Mouse (Mus musculus) forebrain, embryonic 10.5 days (tissue): ENCODE results near the gene Wdr66. TPM values are rescaled to one million over a fixed set of nuclear protein-coding genes. Genes with fewer than 3 reads are reported as not detected.

Source experiments
- DNase-seq: peaks from one replicate; pipeline ENCODE4 v3.0.0-alpha.2; 2017; ENCODE audit warnings: low spot score; ENCODE audit errors: extremely low spot score
- H3K27ac ChIP-seq: fragments of 300-500 bp; sonication (generic); 2 replicates; pipeline ENCODE4 v1.5.1; 2016; ENCODE audit warnings: mild to moderate bottlenecking
- H3K27me3 ChIP-seq: fragments of 300-500 bp; sonication (generic); 2 replicates; pipeline ENCODE4 v1.6.1; 2016; ENCODE audit warnings: mild to moderate bottlenecking; ENCODE audit not compliant: poor library complexity, severe bottlenecking
- H3K36me3 ChIP-seq: fragments of 300-500 bp; sonication (generic); replicated peaks from 2 replicates; pipeline ENCODE4 v1.6.1; 2016; ENCODE audit warnings: mild to moderate bottlenecking, moderate library complexity
- H3K4me1 ChIP-seq: fragments of 300-500 bp; sonication (generic); 2 replicates; pipeline ENCODE4 v1.6.1; 2016
- H3K4me3 ChIP-seq: fragments of 300-500 bp; sonication (generic); 2 replicates; pipeline ENCODE4 v1.5.1; 2016; ENCODE audit warnings: mild to moderate bottlenecking, moderate library complexity
- H3K9me3 ChIP-seq: fragments of 300-500 bp; sonication (generic); 2 replicates; pipeline ENCODE4 v1.6.1; 2016; ENCODE audit warnings: mild to moderate bottlenecking, moderate library complexity
- WGBS: fragments of 180-500 bp; shearing (Covaris S2); methylation state at CpG from one replicate; pipeline ENCODE4 v1.1.7; 2016; 5-methylcytosine and 5-hydroxymethylcytosine counted together
- polyA plus RNA-seq: library from polyadenylated mRNA; unstranded; fragments of >200 nt; fragmentation: Nextera tagmentation; extraction: Ambion mirVana; gene quantifications from 2 replicates; pipeline ENCODE4 v1.2.1, GENCODE M21; 2016

Gene Wdr66
- polyA plus RNA-seq, 1 experiment from 2014 or later: 1.4 TPM

DNA sequence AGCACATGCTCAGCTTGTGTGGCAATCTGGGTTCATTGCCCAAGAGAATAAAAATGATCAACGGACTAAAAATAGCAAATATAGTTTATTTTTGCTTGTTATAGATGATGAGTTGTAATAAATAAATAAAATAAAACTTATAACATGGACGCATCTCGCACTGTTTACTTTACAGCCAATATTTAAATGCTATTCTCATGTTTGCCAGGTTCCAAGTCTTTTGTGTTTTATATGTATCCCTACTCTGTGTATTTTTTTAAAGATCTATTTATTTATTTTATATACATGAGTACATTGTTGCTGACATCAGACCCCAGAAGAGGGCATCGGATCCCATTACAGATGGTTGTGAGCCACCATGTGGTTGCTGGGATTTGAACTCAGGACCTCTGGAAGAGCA is 25.8 kb downstream of the Wdr66 start:
- Histone ChIP-seq H3K9me3 (no peaks in the 10 kb centered on the region), H3K36me3 (no peaks in the 10 kb centered on the region), H3K4me3 (no peak overlapping the region), H3K4me1 (peaks cover 27% of the 10 kb centered on the region), H3K27ac (no peak overlapping the region), H3K27me3 (no peaks in the 10 kb centered on the region)
- WGBS: 96% methylated on average over 4 of the region's 4 CpGs
- no peak for DNase-seq

DNA sequence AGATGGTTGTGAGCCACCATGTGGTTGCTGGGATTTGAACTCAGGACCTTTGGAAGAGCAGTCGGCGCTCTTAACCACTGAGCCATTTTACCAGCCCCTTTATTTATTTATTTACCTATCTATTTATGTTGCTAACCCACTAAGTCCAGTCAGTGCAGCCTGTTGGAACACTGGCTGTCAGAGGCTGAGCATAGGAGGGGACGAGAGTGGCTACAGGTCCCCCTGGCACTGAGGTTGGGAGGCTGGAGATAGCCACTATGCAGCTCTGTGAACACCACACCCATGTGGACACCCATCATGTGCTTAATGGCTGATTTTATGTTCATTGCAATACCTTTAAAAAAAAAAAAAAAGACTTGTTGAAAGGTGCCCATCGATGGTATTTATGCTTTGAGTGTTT is 27.3 kb downstream of the Wdr66 start:
- peaks cover 27% of the 10 kb centered on the region for H3K4me1 ChIP-seq
- WGBS: 95% methylated on average over 4 of the region's 4 CpGs
- no peaks in the 10 kb centered on the region for H3K27me3 ChIP-seq
- no peaks in the 10 kb centered on the region for H3K9me3 ChIP-seq
- H3K36me3 ChIP-seq: no peaks in the 10 kb centered on the region
- H3K4me3 ChIP-seq: no peak overlapping the region
- DNase-seq: no peak
- no peak overlapping the region for H3K27ac ChIP-seq

DNA sequence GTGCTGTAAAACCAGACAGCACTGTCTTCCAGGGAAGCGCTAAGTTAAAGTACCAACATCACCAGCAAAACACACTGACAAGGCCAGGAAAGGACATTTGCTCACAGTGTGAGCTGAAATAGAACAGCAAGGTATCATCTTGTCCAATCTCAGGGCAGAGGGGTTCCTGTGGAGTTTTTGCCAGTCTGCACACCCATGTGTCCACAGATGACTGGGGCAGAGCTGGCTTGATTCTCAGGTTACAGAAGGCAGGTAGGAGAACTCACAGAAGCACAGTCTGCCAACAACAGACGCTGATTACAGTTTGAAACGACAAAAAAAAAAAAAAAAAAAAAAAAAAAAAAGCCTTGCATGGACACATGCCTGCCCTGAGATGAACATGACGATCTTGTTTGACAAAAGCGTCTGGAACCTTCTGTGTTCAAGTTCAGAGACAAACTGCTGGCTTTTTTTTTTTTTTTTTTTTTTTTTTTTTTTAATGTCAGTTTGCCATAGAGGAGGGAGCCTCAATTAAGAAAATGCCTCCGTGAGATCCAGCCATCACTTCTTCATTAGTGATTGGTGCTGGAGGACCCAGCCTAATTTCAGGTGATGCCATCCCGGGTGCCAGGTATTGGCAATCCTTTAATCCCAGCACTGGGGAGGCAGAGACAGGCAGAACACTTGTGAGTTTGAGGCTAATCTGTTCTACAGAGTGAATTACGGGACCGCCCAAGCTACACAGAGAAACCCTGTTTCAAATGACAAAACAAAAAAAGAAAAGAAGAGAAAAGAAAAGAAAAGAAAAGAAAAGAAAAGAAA is 29.6 kb downstream of the Wdr66 start:
- DNase-seq: no peak
- no peak overlapping the region for H3K27ac ChIP-seq
- 79% methylated on average over 9 of the region's 9 CpGs for WGBS

DNA sequence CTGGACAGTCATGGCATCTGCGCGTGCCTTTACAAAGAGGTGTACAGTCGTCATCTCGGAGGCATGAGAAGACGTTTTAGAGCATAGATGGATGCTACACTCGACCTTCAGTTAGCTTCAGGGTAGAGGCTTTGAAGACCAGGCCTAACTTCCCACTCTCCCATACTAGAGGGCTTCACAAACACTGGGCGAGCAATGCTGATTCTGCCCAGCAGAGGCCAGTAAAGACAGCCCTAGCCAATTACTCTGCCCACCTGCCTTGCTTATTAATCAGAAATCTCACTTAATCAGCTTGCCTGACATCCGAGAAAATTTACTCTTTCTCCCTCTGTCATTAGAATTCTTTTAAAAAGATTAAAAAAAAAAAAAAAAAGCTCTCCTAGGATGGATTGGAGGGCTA is 33.3 kb downstream of the Wdr66 start:
- WGBS: 44% methylated on average over 8 of the region's 8 CpGs
- no peak overlapping the region for H3K27ac ChIP-seq
- no peaks in the 10 kb centered on the region for H3K4me1 ChIP-seq
- DNase-seq: no peak
- peaks cover 9% of the 10 kb centered on the region; the same call in 1 of the 2 replicates for H3K9me3 ChIP-seq
- no peaks in the 10 kb centered on the region for H3K27me3 ChIP-seq
- H3K36me3 ChIP-seq: no peaks in the 10 kb centered on the region
- no peak overlapping the region for H3K4me3 ChIP-seq

More for the DNA sequence above, 29.6 kb downstream of the Wdr66 start:
- H3K9me3 ChIP-seq: no peaks in the 10 kb centered on the region
- H3K36me3 ChIP-seq: no peaks in the 10 kb centered on the region
- no peak overlapping the region for H3K4me3 ChIP-seq
- H3K4me1 ChIP-seq: peaks cover 11% of the 10 kb centered on the region
- no peaks in the 10 kb centered on the region for H3K27me3 ChIP-seq

DNA sequence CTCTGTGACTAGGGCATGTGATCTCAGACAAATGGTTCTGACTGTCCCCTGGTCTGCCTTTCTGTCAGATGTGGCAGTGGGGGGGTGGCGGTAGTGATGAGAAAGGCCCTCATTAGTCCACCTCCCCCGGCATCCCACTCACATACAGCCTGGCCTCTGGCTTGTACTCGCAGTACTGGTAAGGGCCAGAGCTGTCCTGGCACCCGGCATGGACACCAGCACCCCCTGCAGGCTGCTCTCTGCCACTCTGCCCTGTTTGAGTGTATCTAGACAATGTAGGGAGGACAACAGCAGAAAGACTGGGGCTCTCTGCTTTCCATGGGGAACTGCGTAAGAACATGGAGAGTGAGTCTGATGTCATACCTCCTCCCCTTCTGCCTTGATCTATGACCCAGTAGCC is 36.2 kb downstream of the Wdr66 start:
- H3K27me3 ChIP-seq: no peaks in the 10 kb centered on the region
- 76% methylated on average over 5 of the region's 5 CpGs for WGBS
- DNase-seq: no peak
- 0 out of 2 replicates have a peak, but pooled peaks cover 2% of the 10 kb centered on the region for H3K4me1 ChIP-seq
- H3K4me3 ChIP-seq: no peak overlapping the region
- peaks cover 9% of the 10 kb centered on the region; the same call in 1 of the 2 replicates for H3K9me3 ChIP-seq
- no peak overlapping the region for H3K27ac ChIP-seq
- H3K36me3 ChIP-seq: no peaks in the 10 kb centered on the region

DNA sequence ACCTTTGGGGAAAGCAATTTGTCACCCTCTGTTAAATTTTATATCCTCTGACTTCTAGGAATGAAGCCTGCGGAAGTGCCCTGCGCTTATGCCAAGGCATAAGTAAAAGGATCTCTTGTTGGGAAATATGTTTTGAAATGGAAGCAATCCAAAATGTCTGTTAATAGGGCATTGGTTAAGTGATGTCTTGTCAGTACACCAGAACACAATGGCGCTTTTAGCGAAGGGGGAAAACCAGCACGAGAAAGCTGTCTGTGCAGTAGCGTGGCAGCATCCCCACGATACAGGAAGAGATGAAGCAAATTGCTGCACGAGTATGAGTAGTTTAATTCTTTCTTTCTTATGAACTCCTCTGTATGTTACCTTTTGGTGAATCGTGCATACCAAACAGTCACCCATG is 42.8 kb downstream of the Wdr66 start:
- no peaks in the 10 kb centered on the region for H3K9me3 ChIP-seq
- H3K4me1 ChIP-seq: peaks cover 15% of the 10 kb centered on the region; the same call in 1 of the 2 replicates
- no peak overlapping the region for H3K4me3 ChIP-seq
- H3K36me3 ChIP-seq: no peaks in the 10 kb centered on the region
- no peak overlapping the region for H3K27ac ChIP-seq
- peaks cover 18% of the 10 kb centered on the region; the same call in 1 of the 2 replicates for H3K27me3 ChIP-seq
- no peak for DNase-seq
- whole genome bisulfite sequencing: 90% methylated on average over 9 of the region's 9 CpGs

DNA sequence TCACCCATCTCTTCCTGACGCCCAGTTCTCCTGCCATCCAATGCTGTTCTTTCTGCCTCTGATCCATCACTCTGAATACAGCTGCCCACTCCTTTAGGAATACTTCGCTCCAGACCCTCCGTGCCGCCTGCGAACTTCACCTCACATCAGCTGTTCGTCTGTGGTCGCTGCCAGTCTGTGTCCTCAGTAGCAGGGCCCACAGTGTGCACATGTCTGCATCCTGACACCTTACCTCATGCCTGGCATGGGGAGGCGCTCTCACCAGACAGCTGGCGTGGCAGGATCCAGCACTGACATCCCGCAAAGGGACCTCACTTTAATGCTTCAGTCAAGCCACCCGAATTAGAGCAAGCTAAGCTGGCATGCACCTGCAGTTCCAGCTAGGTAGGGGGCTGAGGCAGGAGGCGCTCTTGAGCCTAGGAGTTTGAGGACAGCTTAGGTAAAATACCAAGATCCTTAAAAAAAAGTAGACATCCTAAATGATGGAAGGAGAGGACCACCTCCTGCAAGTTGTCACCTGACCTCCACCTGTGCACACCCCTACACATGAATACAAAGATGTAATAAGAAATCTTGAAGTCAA is 44.4 kb downstream of the Wdr66 start:
- DNase-seq: no peak
- WGBS: 71% methylated on average over 12 of the region's 12 CpGs
- Histone ChIP-seq H3K36me3 (no peaks in the 10 kb centered on the region), H3K9me3 (no peaks in the 10 kb centered on the region), H3K27ac (no peak overlapping the region), H3K4me1 (peaks cover 31% of the 10 kb centered on the region), H3K4me3 (no peak overlapping the region), H3K27me3 (peaks cover 35% of the 10 kb centered on the region)

DNA sequence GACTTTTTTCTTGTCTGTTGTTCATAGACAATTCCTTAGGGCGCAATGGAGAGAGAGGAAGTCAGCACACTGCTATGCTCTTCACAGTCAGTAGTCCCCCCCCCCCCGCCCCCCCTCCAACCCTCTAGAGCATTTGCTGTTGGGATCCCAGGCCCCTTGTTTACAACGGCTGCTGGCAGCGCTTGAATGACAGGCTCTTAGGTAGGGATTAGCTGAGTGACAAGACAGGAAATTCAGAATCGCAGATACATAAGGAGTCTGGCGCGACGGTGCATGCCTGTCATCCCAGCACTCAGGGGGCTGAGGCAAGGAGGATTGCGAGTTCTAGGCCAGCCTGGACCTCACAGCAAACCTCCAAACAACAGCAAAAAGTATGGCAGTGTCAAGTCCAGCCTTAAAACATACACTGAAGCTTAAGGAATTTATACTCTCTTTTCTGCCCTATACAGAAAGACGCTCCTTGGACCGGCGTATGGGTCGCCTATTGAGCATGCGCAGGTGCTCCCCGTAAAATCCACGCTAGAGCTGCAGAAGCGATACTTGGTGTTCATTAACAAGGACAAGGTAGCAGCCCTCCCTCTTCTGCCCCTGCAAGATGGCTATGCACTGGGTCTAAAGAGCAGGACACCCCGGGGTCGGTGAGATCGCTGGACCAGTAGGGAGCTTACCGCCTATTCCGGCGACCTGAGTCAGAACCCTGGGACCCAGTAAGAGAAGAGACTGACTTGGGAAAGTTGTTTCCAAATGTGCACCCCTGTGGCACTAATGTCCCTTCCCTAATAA is 45.3 kb downstream of the Wdr66 start:
- H3K27ac ChIP-seq: no peak overlapping the region
- H3K27me3 ChIP-seq: peaks cover 37% of the 10 kb centered on the region
- peaks cover 37% of the 10 kb centered on the region for H3K4me1 ChIP-seq
- DNase-seq: no peak
- no peaks in the 10 kb centered on the region for H3K9me3 ChIP-seq
- H3K4me3 ChIP-seq: no peak overlapping the region
- H3K36me3 ChIP-seq: no peaks in the 10 kb centered on the region
- WGBS: 67% methylated on average over 23 of the region's 23 CpGs

DNA sequence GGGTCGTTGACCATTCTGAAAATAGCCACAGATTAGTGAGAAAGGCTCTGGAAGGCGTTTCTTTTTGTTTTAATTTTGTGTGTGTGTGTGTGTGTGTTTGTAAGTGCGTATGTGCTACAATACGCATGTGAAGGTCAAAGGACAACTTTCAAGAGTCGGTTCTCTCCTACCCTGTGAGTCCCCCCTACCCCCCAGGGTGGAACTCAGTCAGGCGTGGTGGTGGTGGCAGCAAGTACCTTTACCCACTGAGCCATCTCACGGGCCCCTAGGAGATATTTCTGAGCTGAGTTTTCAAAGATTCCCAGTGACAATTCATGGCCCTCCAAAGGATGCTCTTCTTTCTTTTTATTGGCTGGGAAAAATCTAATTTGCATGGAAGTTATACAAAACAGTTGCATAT is 45.9 kb downstream of the Wdr66 start:
- peaks cover 44% of the 10 kb centered on the region for H3K4me1 ChIP-seq
- no peak overlapping the region for H3K4me3 ChIP-seq
- no peak overlapping the region for H3K27ac ChIP-seq
- no peaks in the 10 kb centered on the region for H3K9me3 ChIP-seq
- H3K36me3 ChIP-seq: no peaks in the 10 kb centered on the region
- DNase-seq: no peak
- WGBS: 77% methylated on average over 7 of the region's 7 CpGs
- peaks cover 37% of the 10 kb centered on the region for H3K27me3 ChIP-seq

DNA sequence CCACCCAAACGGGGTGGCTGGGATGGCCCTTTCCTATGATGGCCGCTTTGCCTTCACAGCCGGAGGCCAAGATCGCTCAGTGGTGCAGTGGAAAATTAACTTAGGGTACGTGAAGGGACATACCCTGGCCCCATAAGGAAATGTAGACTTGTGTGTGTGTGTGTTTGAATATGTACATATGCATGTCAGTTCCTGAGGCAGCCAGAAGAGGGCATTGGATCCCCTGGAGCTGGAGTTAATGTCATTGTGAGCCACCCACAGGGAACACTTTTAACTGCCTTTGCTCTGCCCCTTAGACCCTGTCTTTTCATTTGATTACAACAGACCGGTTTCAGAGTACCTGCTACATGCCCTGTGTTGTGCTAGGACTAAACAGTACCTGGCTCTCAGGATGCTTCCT is 46.6 kb downstream of the Wdr66 start:
- no peak for DNase-seq
- Histone ChIP-seq H3K4me1 (peaks cover 45% of the 10 kb centered on the region), H3K4me3 (no peak overlapping the region), H3K27me3 (peaks cover 37% of the 10 kb centered on the region), H3K27ac (no peak overlapping the region), H3K9me3 (no peaks in the 10 kb centered on the region), H3K36me3 (no peaks in the 10 kb centered on the region)
- whole genome bisulfite sequencing: 88% methylated on average over 6 of the region's 6 CpGs

DNA sequence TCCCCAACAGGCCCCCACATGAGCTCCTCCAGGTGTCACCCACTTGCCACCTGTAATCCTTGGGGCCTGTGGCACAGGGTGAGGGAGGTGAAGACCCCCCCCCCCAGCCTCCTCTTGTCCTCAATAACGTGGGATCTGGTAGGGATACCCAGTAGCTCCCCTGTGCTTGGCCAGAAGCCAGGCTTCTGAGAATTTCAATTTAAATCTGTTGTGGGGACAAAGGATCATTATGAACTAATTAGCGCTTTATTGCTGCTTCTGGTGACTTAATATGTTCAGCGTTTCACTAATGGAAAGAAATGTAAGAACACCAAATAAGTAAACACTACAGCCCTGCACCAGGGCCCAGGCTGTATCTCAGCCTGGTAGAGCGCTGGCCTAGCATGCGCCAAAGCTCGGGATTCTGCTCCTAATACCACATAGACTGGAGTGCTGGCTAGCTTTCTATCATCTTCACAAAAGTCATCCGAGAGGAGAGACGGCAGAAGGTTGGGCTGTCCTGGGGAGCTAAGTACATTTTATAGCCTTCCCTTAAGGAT is 48.7 kb downstream of the Wdr66 start:
- Histone ChIP-seq H3K36me3 (no peaks in the 10 kb centered on the region), H3K27me3 (peaks cover 47% of the 10 kb centered on the region), H3K4me1 (peaks cover 45% of the 10 kb centered on the region), H3K9me3 (no peaks in the 10 kb centered on the region), H3K27ac (peak overlapping the region; percentile 18; the same call in 1 of the 2 replicates), H3K4me3 (no peak overlapping the region)
- 83% methylated on average over 8 of the region's 8 CpGs for WGBS
- no peak for DNase-seq

DNA sequence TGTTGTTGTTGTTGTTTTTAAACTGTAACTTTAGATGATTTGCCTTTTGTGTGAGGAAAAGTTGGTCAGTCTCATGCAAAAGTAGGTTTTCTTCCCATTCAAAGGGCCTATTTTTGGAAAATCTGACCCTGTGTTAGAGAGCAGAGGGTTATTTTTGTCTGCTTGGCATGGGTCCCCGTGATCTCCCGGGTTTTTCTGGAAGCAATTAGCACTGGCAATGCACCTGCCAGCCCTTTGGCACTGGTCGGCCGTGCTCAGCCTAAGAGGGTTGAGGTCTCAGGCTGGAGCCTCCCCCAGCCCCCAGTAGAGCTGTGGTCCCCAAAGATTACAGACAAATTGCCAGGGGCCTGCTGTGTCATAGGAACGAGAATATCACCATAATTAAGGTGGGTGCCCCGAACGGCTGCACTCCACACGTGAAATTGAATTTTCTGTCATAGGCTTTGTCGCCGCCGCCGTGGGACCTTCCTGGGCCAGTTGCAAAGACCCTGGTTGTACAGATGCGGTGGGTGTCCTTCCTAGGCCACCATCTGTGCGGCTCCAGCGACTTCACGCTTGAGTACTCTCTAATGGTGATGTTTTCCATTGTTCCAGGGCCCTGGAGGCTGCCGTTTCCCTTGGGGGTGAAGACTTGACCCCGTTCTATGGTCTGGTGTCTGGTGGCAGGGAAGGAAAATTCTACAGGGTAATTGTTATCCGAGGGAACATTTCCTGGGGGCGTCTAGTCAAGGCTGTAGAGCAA is 50.0 kb downstream of the Wdr66 start:
- 43% methylated on average over 20 of the region's 20 CpGs for WGBS
- no peaks in the 10 kb centered on the region for H3K9me3 ChIP-seq
- DNase-seq: peak; percentile 58

More for the DNA sequence above, 50.0 kb downstream of the Wdr66 start:
- Histone ChIP-seq H3K36me3 (no peaks in the 10 kb centered on the region), H3K4me1 (peaks cover 42% of the 10 kb centered on the region), H3K27ac (peak overlapping the region; percentile 71), H3K27me3 (peaks cover 47% of the 10 kb centered on the region), H3K4me3 (0 out of 2 replicates have a peak overlapping the region, but pooled peaks have one; percentile 5)
